Mouse (Mus musculus): ENCODE data around the gene Tppp2. TPM values are rescaled to one million over a fixed set of nuclear protein-coding genes. Genes with fewer than 3 reads are reported as not detected.
A peak's percentile ranks its signal among the peaks of the same experiment; 100 is the strongest.

Tppp2 gene
- total and polyA plus RNA-seq, 3 experiments, result not detected

GRCm38 (mm10) chr14:51930824-51931223 is 12.6 kb downstream of the Tppp2 start:
- peak; percentile 72 for DNase-seq (ENCODE audit: extremely low read depth)
- no peaks in the 10 kb centered on the region for H3K36me3 ChIP-seq (replicated peaks in 1 of 2; ENCODE audit: control insufficient read depth in 1 of 2, insufficient read depth in 1 of 2, low read length in 1 of 2)
- no peak overlapping the region for H3K4me3 ChIP-seq (replicated peaks in 1 of 3; ENCODE audit: low read depth in 2 of 3, low read length in 2 of 3, poor library complexity in 1 of 3)
- no peak overlapping the region for H3K9ac ChIP-seq (ENCODE audit: insufficient read depth, low read depth)
- TF ChIP-seq ZNF384 (IDR thresholded peaks at IDR 0.05; ENCODE audit: low read depth, low read length) (0 out of 2 replicates have a peak, but pooled peaks have one; percentile 27), EP300 (IDR thresholded peaks at IDR 0.05; ENCODE audit: low read length) (no peak), E2F4 (IDR thresholded peaks at IDR 0.05; ENCODE audit: insufficient replicate concordance, low read depth, low read length) (no peak), KAT2A (IDR thresholded peaks at IDR 0.05; ENCODE audit: insufficient replicate concordance, low read length) (no peak), TCF12 (IDR thresholded peaks at IDR 0.05; ENCODE audit: low read depth, low read length) (no peak), ZC3H11A (IDR thresholded peaks at IDR 0.05; ENCODE audit: low read depth, low read length) (peak; percentile 35; the same call in 1 of the 2 replicates), NRF1 (IDR thresholded peaks at IDR 0.05; ENCODE audit: low read depth, low read length) (no peak), ELF1 (IDR thresholded peaks at IDR 0.05; ENCODE audit: low read depth, low read length) (no peak), TBP (conservative IDR thresholded peaks at IDR 0.05; ENCODE audit: low read depth, low read length) (no peak), UBTF (IDR thresholded peaks at IDR 0.05; ENCODE audit: low read depth, low read length) (no peak), POLR2A (IDR thresholded peaks at IDR 0.05; ENCODE audit: low read depth, low read length) (no peak), MYC (IDR thresholded peaks at IDR 0.05; ENCODE audit: low read depth, low read length) (no peak), MAFK (IDR thresholded peaks at IDR 0.05; ENCODE audit: insufficient replicate concordance, low read length) (no peak), MEF2A (IDR thresholded peaks at IDR 0.05; ENCODE audit: borderline replicate concordance, low read depth, low read length) (no peak), HCFC1 (IDR thresholded peaks at IDR 0.05; ENCODE audit: low read depth, low read length) (no peak), JUN (IDR thresholded peaks at IDR 0.05; ENCODE audit: insufficient read depth, low read depth, low read length) (no peak), MXI1 (IDR thresholded peaks at IDR 0.05; ENCODE audit: low read depth, low read length) (no peak), ZKSCAN1 (IDR thresholded peaks at IDR 0.05; ENCODE audit: borderline replicate concordance, low read depth, low read length) (no peak), BHLHE40 (IDR thresholded peaks at IDR 0.05; ENCODE audit: low read depth, low read length) (no peak), RCOR1 (conservative IDR thresholded peaks at IDR 0.05; ENCODE audit: low read depth, low read length) (no peak), IRF4 (IDR thresholded peaks at IDR 0.05; ENCODE audit: low read depth, low read length) (0 out of 2 replicates have a peak, but pooled peaks have one; percentile 32), MAZ (IDR thresholded peaks at IDR 0.05; ENCODE audit: low read depth, low read length) (no peak), USF2 (conservative IDR thresholded peaks at IDR 0.05; ENCODE audit: low read depth, low read length) (no peak), SMC3 (IDR thresholded peaks at IDR 0.05; ENCODE audit: low read depth, low read length) (peak; percentile 87), USF1 (IDR thresholded peaks at IDR 0.05; ENCODE audit: low read depth, low read length) (no peak), MAX (IDR thresholded peaks at IDR 0.05; ENCODE audit: low read length) (no peak), JUND (conservative IDR thresholded peaks at IDR 0.05; ENCODE audit: low read depth, low read length) (no peak), SIN3A (IDR thresholded peaks at IDR 0.05; ENCODE audit: low read length) (no peak), CHD2 (IDR thresholded peaks at IDR 0.05; ENCODE audit: low read length) (no peak), POLR2AphosphoS2 (IDR thresholded peaks at IDR 0.05; ENCODE audit: low read depth, low read length) (no peak), ETS1 (conservative IDR thresholded peaks at IDR 0.05; ENCODE audit: low read depth, low read length) (no peak), CTCF (conservative IDR thresholded peaks at IDR 0.05 in 1 of 2, IDR thresholded peaks at IDR 0.05 in 1 of 2; ENCODE audit: low read depth in 2 of 2, low read length in 2 of 2) (peak; percentile 56 to 93), ZMIZ1 (IDR thresholded peaks at IDR 0.05; ENCODE audit: low read depth, low read length) (no peak), CHD1 (IDR thresholded peaks at IDR 0.05; ENCODE audit: low read depth, low read length) (no peak), RAD21 (IDR thresholded peaks at IDR 0.05; ENCODE audit: low read depth, low read length) (peak; percentile 84), PAX5 (IDR thresholded peaks at IDR 0.05; ENCODE audit: low read length) (no peak), GABPA (IDR thresholded peaks at IDR 0.05; ENCODE audit: insufficient replicate concordance, low read depth, low read length) (no peak), NELFE (IDR thresholded peaks at IDR 0.05; ENCODE audit: low read depth, low read length) (no peak)
- H3K9me3 ChIP-seq (replicated peaks; ENCODE audit: low read length), result peaks cover 6% of the 10 kb centered on the region
- H3K4me2 ChIP-seq (ENCODE audit: insufficient read depth, low read depth, poor library complexity, severe bottlenecking), result no peak overlapping the region
- H3K27ac ChIP-seq (ENCODE audit: insufficient read depth, low read depth), result no peak overlapping the region
- dilution Hi-C loops (cut with MboI; ENCODE audit: extremely low pct_ligation_motif_present, extremely low pct_unique_long_range_greater_than_20kb, low sequenced_read_pairs) (no loop called here), in situ Hi-C loops (cut with MboI; ENCODE audit: low pct_ligation_motif_present, low pct_unique_long_range_greater_than_20kb, low sequenced_read_pairs) (no loop called here)
- H3K79me2 ChIP-seq (replicated peaks; ENCODE audit: control insufficient read depth, extremely low read depth, insufficient read depth, poor library complexity, severe bottlenecking), result no peaks in the 10 kb centered on the region
- peaks cover 0 to 4% of the 10 kb centered on the region in 2 experiments; a peak in 1 of 4 replicates for H3K4me1 ChIP-seq (ENCODE audit: control insufficient read depth in 1 of 2, insufficient read depth in 2 of 2)
- no peaks in the 10 kb centered on the region for H3K27me3 ChIP-seq (replicated peaks)
